Mouse (Mus musculus): ENCODE data around the gene Nrcam. TPM values are rescaled to one million over a fixed set of nuclear protein-coding genes. Genes with fewer than 3 reads are reported as not detected.

Nrcam gene
- polyA plus RNA-seq, 1 experiment from 2014 or later = 46.9 TPM

- 73% methylated on average over 3 of the region's 3 CpGs for WGBS
- H3K4me1 ChIP-seq (replicated peaks) = 0 out of 2 replicates have a peak, but pooled peaks cover 6% of the 10 kb centered on the region
- DNase-seq (ENCODE audit: low spot score) = no peak
- no peaks in the 10 kb centered on the region for H3K27me3 ChIP-seq (ENCODE audit: insufficient read depth, poor library complexity, severe bottlenecking)
- no peaks in the 10 kb centered on the region for H3K36me3 ChIP-seq
- no peak overlapping the region for H3K27ac ChIP-seq
- no peak overlapping the region for H3K4me3 ChIP-seq
- H3K9me3 ChIP-seq = no peaks in the 10 kb centered on the region
Observed at GRCm38 (mm10) chr12:44508635-44509034, 179.9 kb downstream of the Nrcam start.

- 73% methylated on average over 4 of the region's 4 CpGs for WGBS
- no peak overlapping the region for H3K27ac ChIP-seq
Observed at GRCm38 (mm10) chr12:44509406-44510104, 180.9 kb downstream of the Nrcam start.

GRCm38 (mm10) chr12:44515066-44515465, 186.4 kb downstream of the Nrcam start:
- no peaks in the 10 kb centered on the region for H3K36me3 ChIP-seq

More at GRCm38 (mm10) chr12:44509406-44510104, 180.9 kb downstream of the Nrcam start:
- no peaks in the 10 kb centered on the region for H3K36me3 ChIP-seq
- 0 out of 2 replicates have a peak, but pooled peaks cover 6% of the 10 kb centered on the region for H3K4me1 ChIP-seq (replicated peaks)
- no peak overlapping the region for H3K4me3 ChIP-seq
- H3K9me3 ChIP-seq = no peaks in the 10 kb centered on the region
- H3K27me3 ChIP-seq (ENCODE audit: insufficient read depth, poor library complexity, severe bottlenecking) = no peaks in the 10 kb centered on the region
- DNase-seq (ENCODE audit: low spot score) = no peak

GRCm38 (mm10) chr12:44519440-44520141, 190.9 kb downstream of the Nrcam start:
- Histone ChIP-seq H3K27ac (no peak overlapping the region), H3K4me1 (replicated peaks) (peaks cover 11% of the 10 kb centered on the region), H3K9me3 (no peaks in the 10 kb centered on the region), H3K4me3 (no peak overlapping the region), H3K27me3 (ENCODE audit: insufficient read depth, poor library complexity, severe bottlenecking) (no peaks in the 10 kb centered on the region), H3K36me3 (no peaks in the 10 kb centered on the region)
- WGBS = 34% methylated on average over 7 of the region's 7 CpGs
- peak; percentile 20 for DNase-seq (ENCODE audit: low spot score)

More at GRCm38 (mm10) chr12:44515066-44515465, 186.4 kb downstream of the Nrcam start:
- no peak overlapping the region for H3K4me3 ChIP-seq
- no peak for DNase-seq (ENCODE audit: low spot score)
- peaks cover 11% of the 10 kb centered on the region for H3K4me1 ChIP-seq (replicated peaks)
- H3K27me3 ChIP-seq (ENCODE audit: insufficient read depth, poor library complexity, severe bottlenecking) = no peaks in the 10 kb centered on the region
- no peaks in the 10 kb centered on the region for H3K9me3 ChIP-seq
- WGBS = 88% methylated on average over 4 of the region's 4 CpGs
- no peak overlapping the region for H3K27ac ChIP-seq

- 70% methylated on average over 3 of the region's 3 CpGs for WGBS
- H3K36me3 ChIP-seq = no peaks in the 10 kb centered on the region
- no peaks in the 10 kb centered on the region for H3K9me3 ChIP-seq
- H3K4me3 ChIP-seq = no peak overlapping the region
- no peak overlapping the region for H3K27ac ChIP-seq
- peaks cover 11% of the 10 kb centered on the region for H3K4me1 ChIP-seq (replicated peaks)
- H3K27me3 ChIP-seq (ENCODE audit: insufficient read depth, poor library complexity, severe bottlenecking) = no peaks in the 10 kb centered on the region
- no peak for DNase-seq (ENCODE audit: low spot score)
Observed at GRCm38 (mm10) chr12:44521496-44521895, 192.8 kb downstream of the Nrcam start.

GRCm38 (mm10) chr12:44524621-44525565, 196.2 kb downstream of the Nrcam start:
- no peaks in the 10 kb centered on the region for H3K36me3 ChIP-seq
- peaks cover 8% of the 10 kb centered on the region for H3K4me1 ChIP-seq (replicated peaks)
- 84% methylated on average over 8 of the region's 8 CpGs for WGBS
- H3K9me3 ChIP-seq = no peaks in the 10 kb centered on the region
- DNase-seq (ENCODE audit: low spot score) = no peak
- H3K27ac ChIP-seq = no peak overlapping the region
- no peak overlapping the region for H3K4me3 ChIP-seq
- no peaks in the 10 kb centered on the region for H3K27me3 ChIP-seq (ENCODE audit: insufficient read depth, poor library complexity, severe bottlenecking)

GRCm38 (mm10) chr12:44528391-44529016, 199.8 kb downstream of the Nrcam start:
- Histone ChIP-seq H3K27ac (no peak overlapping the region), H3K4me3 (no peak overlapping the region), H3K27me3 (ENCODE audit: insufficient read depth, poor library complexity, severe bottlenecking) (no peaks in the 10 kb centered on the region), H3K4me1 (replicated peaks) (peaks cover 7% of the 10 kb centered on the region), H3K9me3 (no peaks in the 10 kb centered on the region), H3K36me3 (no peaks in the 10 kb centered on the region)
- no peak for DNase-seq (ENCODE audit: low spot score)
- WGBS = 48% methylated on average over 11 of the region's 11 CpGs

GRCm38 (mm10) chr12:44532337-44533113, 203.8 kb downstream of the Nrcam start:
- Histone ChIP-seq H3K27me3 (ENCODE audit: insufficient read depth, poor library complexity, severe bottlenecking) (no peaks in the 10 kb centered on the region), H3K27ac (no peak overlapping the region), H3K36me3 (no peaks in the 10 kb centered on the region), H3K4me1 (replicated peaks) (peaks cover 7% of the 10 kb centered on the region), H3K9me3 (no peaks in the 10 kb centered on the region), H3K4me3 (no peak overlapping the region)
- DNase-seq (ENCODE audit: low spot score) = no peak
- 80% methylated on average over 19 of the region's 19 CpGs for WGBS

GRCm38 (mm10) chr12:44534100-44534633, 205.5 kb downstream of the Nrcam start:
- Histone ChIP-seq H3K4me3 (no peak overlapping the region), H3K9me3 (no peaks in the 10 kb centered on the region), H3K27me3 (ENCODE audit: insufficient read depth, poor library complexity, severe bottlenecking) (no peaks in the 10 kb centered on the region), H3K27ac (no peak overlapping the region), H3K36me3 (no peaks in the 10 kb centered on the region), H3K4me1 (replicated peaks) (no peaks in the 10 kb centered on the region)
- WGBS = 87% methylated on average over 7 of the region's 7 CpGs
- no peak for DNase-seq (ENCODE audit: low spot score)

- Histone ChIP-seq H3K27ac (no peak overlapping the region), H3K9me3 (no peaks in the 10 kb centered on the region), H3K27me3 (ENCODE audit: insufficient read depth, poor library complexity, severe bottlenecking) (no peaks in the 10 kb centered on the region), H3K4me1 (replicated peaks) (no peaks in the 10 kb centered on the region), H3K4me3 (no peak overlapping the region), H3K36me3 (no peaks in the 10 kb centered on the region)
- no peak for DNase-seq (ENCODE audit: low spot score)
- 35% methylated on average over 5 of the region's 5 CpGs for WGBS
Observed at GRCm38 (mm10) chr12:44535623-44536022, 206.9 kb downstream of the Nrcam start.

GRCm38 (mm10) chr12:44547721-44548369, 219.2 kb downstream of the Nrcam start:
- 60% methylated on average over 8 of the region's 8 CpGs for WGBS
- peak; percentile 76 for DNase-seq (ENCODE audit: low spot score)

More at GRCm38 (mm10) chr12:44547721-44548369, 219.2 kb downstream of the Nrcam start:
- Histone ChIP-seq H3K27me3 (ENCODE audit: insufficient read depth, poor library complexity, severe bottlenecking) (no peaks in the 10 kb centered on the region), H3K4me3 (no peak overlapping the region), H3K9me3 (no peaks in the 10 kb centered on the region), H3K27ac (no peak overlapping the region), H3K4me1 (replicated peaks) (peaks cover 11% of the 10 kb centered on the region), H3K36me3 (no peaks in the 10 kb centered on the region)

Measured in hindbrain, embryonic 10.5 days (tissue).